Mouse (Mus musculus) testis, postnatal 14 days (tissue): ENCODE measurements around the gene Ranbp3l.

Experiments
- DNase-seq: peaks from one replicate; pipeline ENCODE4 v3.0.0; 2021; ENCODE audit warnings: low spot score

The Ranbp3l gene

GRCm38 (mm10) chr15:9093598-9094365 is 126.0 kb downstream of the Ranbp3l start:
- no peak for DNase-seq

- DNase-seq = no peak
These were observed 126.6 kb downstream of the Ranbp3l start for GRCm38 (mm10) chr15:9094366-9094750.

GRCm38 (mm10) chr15:9096865-9097264 is 129.1 kb downstream of the Ranbp3l start:
- DNase-seq = no peak

GRCm38 (mm10) chr15:9100446-9101077 is 132.8 kb downstream of the Ranbp3l start:
- no peak for DNase-seq

- no peak for DNase-seq
These were observed 138.7 kb downstream of the Ranbp3l start for GRCm38 (mm10) chr15:9106303-9107074.

- DNase-seq = no peak
These were observed 143.0 kb downstream of the Ranbp3l start for GRCm38 (mm10) chr15:9110526-9111347.

GRCm38 (mm10) chr15:9111648-9112047 is 143.9 kb downstream of the Ranbp3l start:
- DNase-seq = no peak

- no peak for DNase-seq
These were observed 145.8 kb downstream of the Ranbp3l start for GRCm38 (mm10) chr15:9113556-9113955.

GRCm38 (mm10) chr15:9114131-9114530 is 146.4 kb downstream of the Ranbp3l start:
- no peak for DNase-seq

GRCm38 (mm10) chr15:9114599-9114998 is 146.8 kb downstream of the Ranbp3l start:
- no peak for DNase-seq
